Mouse (Mus musculus): Measurements from ENCODE around the gene Rnase1. TPM values are rescaled to one million over a fixed set of nuclear protein-coding genes. Genes with fewer than 3 reads are reported as not detected.

The Rnase1 gene
- polyA plus RNA-seq (2017; shearing (Covaris generic)): not detected

DNA sequence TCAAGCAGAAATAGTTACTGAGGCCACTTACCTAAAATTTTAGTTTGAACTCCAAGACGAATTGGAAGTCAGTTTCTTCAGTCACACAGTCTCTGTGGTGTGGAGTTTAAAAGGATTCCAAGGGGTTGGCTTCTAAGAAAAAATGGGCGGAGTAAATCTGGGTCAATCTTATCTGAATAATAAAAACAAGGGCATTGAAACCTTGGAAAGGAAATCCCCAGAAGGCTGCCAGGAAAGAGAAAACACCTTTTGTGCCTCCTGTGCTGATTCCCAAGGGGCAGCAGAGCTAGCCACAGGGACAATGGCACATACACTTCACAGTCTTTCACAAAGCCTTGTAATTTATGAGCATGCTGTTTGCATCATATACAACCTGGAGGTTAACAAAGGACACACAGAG lies at the start of gene Rnase1:
Gene Rnase1, minus strand, starts transcription at position 101 of the 400 bp plus-strand sequence.

DNA sequence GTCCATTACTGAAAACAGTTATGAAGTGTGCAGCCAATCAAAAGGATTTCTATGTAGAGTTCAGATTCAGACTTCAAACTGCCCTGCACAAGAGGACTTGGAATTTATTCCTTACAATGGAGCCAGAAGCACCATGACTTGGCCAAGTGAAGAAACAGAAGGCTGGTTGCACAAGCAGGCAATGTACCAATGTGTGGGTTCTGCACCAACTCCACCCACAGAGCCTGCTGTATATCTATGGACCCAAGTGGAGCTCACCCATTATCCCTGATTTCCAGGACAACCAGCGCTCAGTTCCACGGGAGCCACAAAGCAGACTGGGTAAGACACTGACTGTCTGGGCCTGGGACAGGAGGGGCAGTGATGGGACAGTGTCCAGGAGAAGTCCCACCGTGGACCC lies 15.4 kb upstream of the Rnase1 start, which contains the start of gene Rnase2b:
Gene Rnase2b, plus strand, starts transcription at position 285 of the 400 bp plus-strand sequence.

DNA sequence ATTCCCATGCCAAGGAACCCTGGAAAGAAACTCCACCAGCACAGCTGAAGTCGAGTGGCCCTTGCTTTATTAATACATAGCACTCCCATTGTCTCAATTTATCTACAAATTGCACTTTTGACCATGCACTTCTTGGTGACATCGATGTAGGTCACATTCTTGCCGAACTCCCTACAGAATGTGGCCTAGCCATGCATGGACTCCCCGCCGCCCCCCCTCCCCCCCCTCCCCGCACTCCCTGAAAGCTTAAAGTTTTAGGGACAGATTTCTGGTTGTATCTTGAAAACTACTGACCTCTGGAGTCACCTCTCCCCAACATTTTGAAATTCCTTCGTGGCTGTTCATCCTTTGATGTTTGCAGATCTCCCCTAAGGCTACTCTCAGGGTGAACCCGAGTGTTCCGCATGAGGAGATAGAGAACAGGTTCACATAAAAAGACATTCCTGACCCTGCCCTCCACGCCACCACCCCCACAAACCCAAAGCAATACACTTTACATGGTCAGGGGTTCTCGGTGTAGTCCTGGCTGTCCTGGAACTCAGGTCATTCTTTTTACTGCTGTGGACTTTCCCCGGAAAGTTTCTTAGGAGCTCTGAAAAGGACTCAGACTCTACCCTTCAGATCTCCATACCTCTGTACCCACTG lies 32.5 kb downstream of the Rnase1 start, which contains the start of gene Eddm3b:
Gene Eddm3b, plus strand, starts transcription at position 511 of the 645 bp plus-strand sequence.

Other genes starting within 250 kb of the Rnase1 start
- 0.05 TPM for gene Klhl33, start 249.3 kb downstream of the Rnase1 start, polyA plus RNA-seq (2017; shearing (Covaris generic))
- gene Osgep, start 221.9 kb downstream of the Rnase1 start, polyA plus RNA-seq (2017; shearing (Covaris generic)): 70.8 TPM
- 86.5 TPM for gene Apex1, start 221.8 kb downstream of the Rnase1 start, polyA plus RNA-seq (2017; shearing (Covaris generic))
- gene Pip4p1, start 215.9 kb downstream of the Rnase1 start, polyA plus RNA-seq (2017; shearing (Covaris generic)): 6.1 TPM
- 55.3 TPM for gene Pnp, start 215.7 kb downstream of the Rnase1 start, polyA plus RNA-seq (2017; shearing (Covaris generic))
- not detected for gene Gm49342, start 202.3 kb downstream of the Rnase1 start, polyA plus RNA-seq (2017; shearing (Covaris generic))
- gene Pnp2, start 190.8 kb downstream of the Rnase1 start, polyA plus RNA-seq (2017; shearing (Covaris generic)): 1.1 TPM
- gene Rnase10, start 139.0 kb downstream of the Rnase1 start, polyA plus RNA-seq (2017; shearing (Covaris generic)): not detected
- gene Rnase9, start 104.9 kb downstream of the Rnase1 start, polyA plus RNA-seq (2017; shearing (Covaris generic)): not detected
- gene Rnase11, start 96.6 kb downstream of the Rnase1 start, polyA plus RNA-seq (2017; shearing (Covaris generic)): not detected
- not detected for gene Rnase12, start 89.1 kb downstream of the Rnase1 start, polyA plus RNA-seq (2017; shearing (Covaris generic))
- gene Olfr750, start 72.3 kb downstream of the Rnase1 start, polyA plus RNA-seq (2017; shearing (Covaris generic)): not detected
- gene Rnase4, start 55.7 kb downstream of the Rnase1 start, polyA plus RNA-seq (2017; shearing (Covaris generic)): 19.2 TPM
- 3.6 TPM for gene Ang, start 55.6 kb downstream of the Rnase1 start, polyA plus RNA-seq (2017; shearing (Covaris generic))
- not detected for gene Eddm3b, start 32.4 kb downstream of the Rnase1 start, polyA plus RNA-seq (2017; shearing (Covaris generic))
- gene Rnase6, start 22.9 kb downstream of the Rnase1 start, polyA plus RNA-seq (2017; shearing (Covaris generic)): 0.93 TPM
- gene Rnase2b, start 15.5 kb upstream of the Rnase1 start, polyA plus RNA-seq (2017; shearing (Covaris generic)): not detected
- gene Ang2, start 52.4 kb upstream of the Rnase1 start, polyA plus RNA-seq (2017; shearing (Covaris generic)): not detected
- gene Ear14, start 56.6 kb upstream of the Rnase1 start, polyA plus RNA-seq (2017; shearing (Covaris generic)): not detected
- gene Rnase2a, start 109.3 kb upstream of the Rnase1 start, polyA plus RNA-seq (2017; shearing (Covaris generic)): not detected
- not detected for gene Gm7247, start 215.0 kb upstream of the Rnase1 start, polyA plus RNA-seq (2017; shearing (Covaris generic))